Mouse (Mus musculus): Measurements from ENCODE around the gene Mab21l2. TPM values are rescaled to one million over a fixed set of nuclear protein-coding genes. Genes with fewer than 3 reads are reported as not detected.

The Mab21l2 gene
- polyA plus RNA-seq, 1 experiment from 2014 or later: 198 TPM

GRCm38 (mm10) chr3:86536751-86537150, 11.7 kb downstream of the Mab21l2 start:
- 16% methylated on average over 1 of the region's 1 CpGs for WGBS
- Histone ChIP-seq H3K4me3 (no peak overlapping the region), H3K27me3 (no peaks in the 10 kb centered on the region), H3K4me1 (peaks cover 19% of the 10 kb centered on the region), H3K9ac (no peak overlapping the region), H3K9me3 (no peaks in the 10 kb centered on the region), H3K4me2 (replicated peaks) (no peak overlapping the region), H3K36me3 (no peaks in the 10 kb centered on the region), H3K27ac (no peak overlapping the region)
- no peak for ATAC-seq (ENCODE audit: insufficient number of reproducible peaks, insufficient read depth, low FRiP score, low TSS enrichment)

- Histone ChIP-seq H3K27me3 (no peaks in the 10 kb centered on the region), H3K36me3 (no peaks in the 10 kb centered on the region), H3K9ac (peak overlapping the region; percentile 17; the same call in 1 of the 2 replicates), H3K27ac (peak overlapping the region; percentile 82), H3K4me2 (replicated peaks) (peak overlapping the region; percentile 46), H3K4me3 (peak overlapping the region; percentile 15; the same call in 1 of the 2 replicates), H3K9me3 (no peaks in the 10 kb centered on the region), H3K4me1 (peaks cover 8% of the 10 kb centered on the region; the same call in 1 of the 2 replicates)
- no peak for ATAC-seq (ENCODE audit: insufficient number of reproducible peaks, insufficient read depth, low FRiP score, low TSS enrichment)
- 21% methylated on average over 16 of the region's 16 CpGs for WGBS
Measured at GRCm38 (mm10) chr3:86531531-86532269, 16.7 kb downstream of the Mab21l2 start.

- 74% methylated on average over 3 of the region's 3 CpGs for WGBS
- H3K36me3 ChIP-seq: no peaks in the 10 kb centered on the region
- ATAC-seq (ENCODE audit: insufficient number of reproducible peaks, insufficient read depth, low FRiP score, low TSS enrichment): no peak
- H3K9ac ChIP-seq: no peak overlapping the region
- H3K4me2 ChIP-seq (replicated peaks): no peak overlapping the region
- no peaks in the 10 kb centered on the region for H3K27me3 ChIP-seq
- H3K4me1 ChIP-seq: no peaks in the 10 kb centered on the region
- no peaks in the 10 kb centered on the region for H3K9me3 ChIP-seq
- H3K4me3 ChIP-seq: no peak overlapping the region
- no peak overlapping the region for H3K27ac ChIP-seq
Measured at GRCm38 (mm10) chr3:86522880-86523505, 25.4 kb downstream of the Mab21l2 start.

DNA sequence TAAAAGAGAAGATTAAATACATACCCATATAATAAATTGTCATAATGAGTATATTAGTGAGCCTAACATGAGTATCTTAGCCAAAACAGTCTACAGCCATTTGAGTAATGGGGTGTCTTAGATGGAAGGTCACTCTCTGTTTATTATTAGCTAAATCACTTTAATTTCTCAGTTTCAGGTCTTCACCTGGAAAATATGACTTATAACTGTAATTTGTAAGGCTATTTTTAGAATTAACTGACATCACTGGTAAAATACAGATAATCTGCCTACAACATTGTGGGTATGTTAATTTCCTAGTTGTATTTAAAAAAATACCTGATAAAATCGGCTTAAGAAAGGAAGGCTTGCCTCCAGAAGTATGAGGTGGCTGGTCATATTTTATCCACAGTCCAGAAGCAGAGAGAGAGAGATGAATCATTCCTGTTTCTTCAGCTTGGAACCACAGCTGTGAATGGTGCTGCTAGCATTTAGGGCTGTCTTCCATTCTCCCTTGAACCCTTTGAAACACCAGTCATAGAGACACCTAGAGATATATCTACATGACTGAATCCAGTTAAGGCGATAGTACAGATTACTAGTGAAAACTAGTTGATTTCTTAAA, 29.8 kb downstream of the Mab21l2 start:
- Histone ChIP-seq H3K27me3 (no peaks in the 10 kb centered on the region), H3K4me2 (replicated peaks) (no peak overlapping the region), H3K4me3 (no peak overlapping the region), H3K9ac (no peak overlapping the region), H3K9me3 (no peaks in the 10 kb centered on the region), H3K36me3 (no peaks in the 10 kb centered on the region), H3K4me1 (no peaks in the 10 kb centered on the region), H3K27ac (no peak overlapping the region)
- ATAC-seq (ENCODE audit: insufficient number of reproducible peaks, insufficient read depth, low FRiP score, low TSS enrichment): no peak
- WGBS: 87% methylated on average over 2 of the region's 2 CpGs

DNA sequence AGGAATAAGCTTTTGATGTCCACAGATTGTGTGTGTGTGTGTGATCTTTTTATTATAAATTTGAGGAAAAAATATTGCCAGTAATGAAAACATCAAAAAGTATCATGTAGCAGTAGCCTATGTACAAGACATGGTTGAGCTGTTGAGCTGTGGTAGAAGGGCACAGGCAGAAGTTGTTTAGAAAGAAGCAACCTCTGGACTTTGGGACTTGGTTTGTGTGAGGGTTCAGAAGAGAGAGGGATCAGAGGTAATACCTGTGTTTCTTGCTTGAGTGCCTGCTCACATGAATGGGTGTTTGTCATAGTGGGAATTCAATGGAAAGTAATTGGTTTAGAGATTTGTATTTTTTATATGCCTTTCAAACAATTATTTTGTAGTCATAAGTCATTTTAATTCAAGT, 47.8 kb downstream of the Mab21l2 start:
- Histone ChIP-seq H3K36me3 (no peaks in the 10 kb centered on the region), H3K4me1 (no peaks in the 10 kb centered on the region), H3K27me3 (no peaks in the 10 kb centered on the region), H3K27ac (no peak overlapping the region), H3K4me3 (no peak overlapping the region), H3K9me3 (no peaks in the 10 kb centered on the region), H3K9ac (no peak overlapping the region), H3K4me2 (replicated peaks) (no peak overlapping the region)
- no peak for ATAC-seq (ENCODE audit: insufficient number of reproducible peaks, insufficient read depth, low FRiP score, low TSS enrichment)

Data from embryonic facial prominence, embryonic 12.5 days (tissue).